Mouse (Mus musculus): ENCODE data around the gene Cryzl2. TPM values are rescaled to one million over a fixed set of nuclear protein-coding genes. Genes with fewer than 3 reads are reported as not detected.

Gene Cryzl2
- total RNA-seq, 1 experiment from 2014 or later: 1.4 TPM

GRCm38 (mm10) chr1:157462336-157462735 lies 4.0 kb downstream of the Cryzl2 start:
- no peak for ATAC-seq (replicated peaks; ENCODE audit: insufficient number of reproducible peaks, low FRiP score, low TSS enrichment, poor library complexity, severe bottlenecking)

GRCm38 (mm10) chr1:157465194-157465593 lies 6.8 kb downstream of the Cryzl2 start:
- no peak for ATAC-seq (replicated peaks; ENCODE audit: insufficient number of reproducible peaks, low FRiP score, low TSS enrichment, poor library complexity, severe bottlenecking)

GRCm38 (mm10) chr1:157467866-157468265 lies 9.5 kb downstream of the Cryzl2 start:
- ATAC-seq (replicated peaks; ENCODE audit: insufficient number of reproducible peaks, low FRiP score, low TSS enrichment, poor library complexity, severe bottlenecking): no peak

GRCm38 (mm10) chr1:157470761-157471386 lies 12.5 kb downstream of the Cryzl2 start:
- no peak for ATAC-seq (replicated peaks; ENCODE audit: insufficient number of reproducible peaks, low FRiP score, low TSS enrichment, poor library complexity, severe bottlenecking)

GRCm38 (mm10) chr1:157472716-157473115 lies 14.3 kb downstream of the Cryzl2 start:
- no peak for ATAC-seq (replicated peaks; ENCODE audit: insufficient number of reproducible peaks, low FRiP score, low TSS enrichment, poor library complexity, severe bottlenecking)

GRCm38 (mm10) chr1:157474865-157475264 lies 16.5 kb downstream of the Cryzl2 start:
- no peak for ATAC-seq (replicated peaks; ENCODE audit: insufficient number of reproducible peaks, low FRiP score, low TSS enrichment, poor library complexity, severe bottlenecking)

- ATAC-seq (replicated peaks; ENCODE audit: insufficient number of reproducible peaks, low FRiP score, low TSS enrichment, poor library complexity, severe bottlenecking): no peak
Observed at GRCm38 (mm10) chr1:157476231-157476630, 17.9 kb downstream of the Cryzl2 start.

- no peak for ATAC-seq (replicated peaks; ENCODE audit: insufficient number of reproducible peaks, low FRiP score, low TSS enrichment, poor library complexity, severe bottlenecking)
Observed at GRCm38 (mm10) chr1:157480090-157480489, 21.7 kb downstream of the Cryzl2 start.

- ATAC-seq (replicated peaks; ENCODE audit: insufficient number of reproducible peaks, low FRiP score, low TSS enrichment, poor library complexity, severe bottlenecking): no peak
Observed at GRCm38 (mm10) chr1:157480901-157481300, 22.5 kb downstream of the Cryzl2 start.

- ATAC-seq (replicated peaks; ENCODE audit: insufficient number of reproducible peaks, low FRiP score, low TSS enrichment, poor library complexity, severe bottlenecking): no peak
Observed at GRCm38 (mm10) chr1:157481666-157482065, 23.3 kb downstream of the Cryzl2 start.

GRCm38 (mm10) chr1:157484161-157484560 lies 25.8 kb downstream of the Cryzl2 start:
- ATAC-seq (replicated peaks; ENCODE audit: insufficient number of reproducible peaks, low FRiP score, low TSS enrichment, poor library complexity, severe bottlenecking): no peak

- no peak for ATAC-seq (replicated peaks; ENCODE audit: insufficient number of reproducible peaks, low FRiP score, low TSS enrichment, poor library complexity, severe bottlenecking)
Observed at GRCm38 (mm10) chr1:157500657-157501056, 42.3 kb downstream of the Cryzl2 start.

- no peak for ATAC-seq (replicated peaks; ENCODE audit: insufficient number of reproducible peaks, low FRiP score, low TSS enrichment, poor library complexity, severe bottlenecking)
Observed at GRCm38 (mm10) chr1:157501352-157501945, 43.1 kb downstream of the Cryzl2 start.

- no peak for ATAC-seq (replicated peaks; ENCODE audit: insufficient number of reproducible peaks, low FRiP score, low TSS enrichment, poor library complexity, severe bottlenecking)
Observed at GRCm38 (mm10) chr1:157503071-157503470, 44.7 kb downstream of the Cryzl2 start.

GRCm38 (mm10) chr1:157506522-157506921 lies 48.1 kb downstream of the Cryzl2 start, which contains the start of gene Sec16b:
Sec16b (plus strand) TSS chr1:157506728.
- ATAC-seq (replicated peaks; ENCODE audit: insufficient number of reproducible peaks, low FRiP score, low TSS enrichment, poor library complexity, severe bottlenecking): no peak

GRCm38 (mm10) chr1:157506995-157507595 lies 48.7 kb downstream of the Cryzl2 start:
- ATAC-seq (replicated peaks; ENCODE audit: insufficient number of reproducible peaks, low FRiP score, low TSS enrichment, poor library complexity, severe bottlenecking): no peak

- ATAC-seq (replicated peaks; ENCODE audit: insufficient number of reproducible peaks, low FRiP score, low TSS enrichment, poor library complexity, severe bottlenecking): no peak
Observed at GRCm38 (mm10) chr1:157507814-157508213, 49.4 kb downstream of the Cryzl2 start.

- ATAC-seq (replicated peaks; ENCODE audit: insufficient number of reproducible peaks, low FRiP score, low TSS enrichment, poor library complexity, severe bottlenecking): no peak
Observed at GRCm38 (mm10) chr1:157512690-157513448, 54.5 kb downstream of the Cryzl2 start.

- no peak for ATAC-seq (replicated peaks; ENCODE audit: insufficient number of reproducible peaks, low FRiP score, low TSS enrichment, poor library complexity, severe bottlenecking)
Observed at GRCm38 (mm10) chr1:157513559-157513958, 55.2 kb downstream of the Cryzl2 start.

All from monocyte, adult 5-6 weeks (primary cell).